Mouse (Mus musculus) intestine, embryonic 14.5 days (tissue): ENCODE results near the gene Ppa2. TPM values are rescaled to one million over a fixed set of nuclear protein-coding genes. Genes with fewer than 3 reads are reported as not detected.

Experiments
- ATAC-seq: fragments of 200-750 bp; cut with Nextera tagmentation; replicated peaks from 2 replicates; pipeline ENCODE4 v1.8.0; 2017; ENCODE audit warnings: low read depth, moderate number of reproducible peaks, moderate TSS enrichment, moderate library complexity; ENCODE audit not compliant: low FRiP score, low TSS enrichment
- DNase-seq: peaks from one replicate; pipeline ENCODE4 v3.0.0-alpha.2; 2018; ENCODE audit warnings: low spot score
- H3K27ac ChIP-seq: fragments of 300-500 bp; sonication (generic); 2 replicates; pipeline ENCODE4 v1.5.1; 2014; ENCODE audit warnings: low read depth, mild to moderate bottlenecking, control low read depth
- H3K27me3 ChIP-seq: fragments of 300-500 bp; sonication (generic); replicated peaks from 2 replicates; pipeline ENCODE4 v1.6.1; 2014; ENCODE audit warnings: low read length, control low read depth; ENCODE audit not compliant: control insufficient read depth, insufficient read depth
- H3K36me3 ChIP-seq: fragments of 300-500 bp; sonication (generic); 2 replicates; pipeline ENCODE4 v1.6.1; 2014; ENCODE audit warnings: low read length, control low read depth; ENCODE audit not compliant: control insufficient read depth, insufficient read depth
- H3K4me1 ChIP-seq: fragments of 300-500 bp; sonication (generic); replicated peaks from 2 replicates; pipeline ENCODE4 v1.6.1; 2014; ENCODE audit warnings: low read length, control low read depth, mixed read lengths; ENCODE audit not compliant: control insufficient read depth, insufficient read depth
- H3K4me2 ChIP-seq: fragments of 300-500 bp; sonication (generic); 2 replicates; pipeline ENCODE4 v1.6.1; 2014; ENCODE audit warnings: low read length
- H3K4me3 ChIP-seq: fragments of 300-500 bp; sonication (generic); 2 replicates; pipeline ENCODE4 v1.5.1; 2014; ENCODE audit warnings: low read depth, low read length, control low read depth, mixed read lengths
- H3K9ac ChIP-seq: fragments of 300-500 bp; sonication (generic); 2 replicates; pipeline ENCODE4 v1.6.1; 2014; ENCODE audit warnings: mild to moderate bottlenecking, low read length
- H3K9me3 ChIP-seq: fragments of 300-500 bp; sonication (generic); 2 replicates; pipeline ENCODE4 v1.6.1; 2016; ENCODE audit warnings: low read length, control low read depth; ENCODE audit not compliant: control insufficient read depth
- WGBS: fragments of 180-500 bp; shearing (Covaris S2); extraction: QIAGEN DNeasy Blood & Tissue Kit; methylation state at CpG from one replicate; pipeline ENCODE4 v1.1.7; 2014; 5-methylcytosine and 5-hydroxymethylcytosine counted together
- polyA plus RNA-seq: library from polyadenylated mRNA; unstranded; fragments of >200 nt; fragmentation: Nextera tagmentation; extraction: Ambion mirVana; gene quantifications from 2 replicates; pipeline ENCODE4 v1.2.1, GENCODE M21; 2014

The Ppa2 gene
- polyA plus RNA-seq, 1 experiment from 2014 or later: 113 TPM

GRCm38 (mm10) chr3:133348847-133349246 lies 38.9 kb downstream of the Ppa2 start:
- 0 out of 2 replicates have a peak, but pooled peaks cover under 1% of the 10 kb centered on the region for H3K36me3 ChIP-seq
- H3K4me1 ChIP-seq: no peaks in the 10 kb centered on the region
- no peak overlapping the region for H3K27ac ChIP-seq
- 93% methylated on average over 2 of the region's 2 CpGs for WGBS
- ATAC-seq (no peak), DNase-seq (no peak)
- H3K4me3 ChIP-seq: no peak overlapping the region
- no peak overlapping the region for H3K4me2 ChIP-seq
- H3K9me3 ChIP-seq: no peaks in the 10 kb centered on the region
- no peak overlapping the region for H3K9ac ChIP-seq
- no peaks in the 10 kb centered on the region for H3K27me3 ChIP-seq

GRCm38 (mm10) chr3:133357426-133357974 lies 47.6 kb downstream of the Ppa2 start:
- Histone ChIP-seq H3K9me3 (no peaks in the 10 kb centered on the region), H3K4me1 (no peaks in the 10 kb centered on the region), H3K27me3 (no peaks in the 10 kb centered on the region), H3K27ac (no peak overlapping the region), H3K36me3 (no peaks in the 10 kb centered on the region), H3K4me2 (no peak overlapping the region), H3K4me3 (no peak overlapping the region), H3K9ac (no peak overlapping the region)
- DNase-seq (no peak), ATAC-seq (no peak)
- 52% methylated on average over 6 of the region's 6 CpGs for WGBS

GRCm38 (mm10) chr3:133357977-133358376 lies 48.1 kb downstream of the Ppa2 start:
- H3K27ac ChIP-seq: no peak overlapping the region
- no peaks in the 10 kb centered on the region for H3K27me3 ChIP-seq
- H3K4me2 ChIP-seq: no peak overlapping the region
- H3K4me1 ChIP-seq: no peaks in the 10 kb centered on the region
- no peak overlapping the region for H3K9ac ChIP-seq
- no peak overlapping the region for H3K4me3 ChIP-seq
- ATAC-seq (no peak), DNase-seq (no peak)
- H3K36me3 ChIP-seq: no peaks in the 10 kb centered on the region
- no peaks in the 10 kb centered on the region for H3K9me3 ChIP-seq

- H3K27ac ChIP-seq: no peak overlapping the region
- ATAC-seq (no peak), DNase-seq (no peak)
- no peaks in the 10 kb centered on the region for H3K4me1 ChIP-seq
- no peaks in the 10 kb centered on the region for H3K9me3 ChIP-seq
- 74% methylated on average over 1 of the region's 1 CpGs for WGBS
- no peak overlapping the region for H3K9ac ChIP-seq
- no peaks in the 10 kb centered on the region for H3K36me3 ChIP-seq
- no peaks in the 10 kb centered on the region for H3K27me3 ChIP-seq
- H3K4me2 ChIP-seq: no peak overlapping the region
- no peak overlapping the region for H3K4me3 ChIP-seq
Observed at GRCm38 (mm10) chr3:133361406-133361805, 51.5 kb downstream of the Ppa2 start.

DNA sequence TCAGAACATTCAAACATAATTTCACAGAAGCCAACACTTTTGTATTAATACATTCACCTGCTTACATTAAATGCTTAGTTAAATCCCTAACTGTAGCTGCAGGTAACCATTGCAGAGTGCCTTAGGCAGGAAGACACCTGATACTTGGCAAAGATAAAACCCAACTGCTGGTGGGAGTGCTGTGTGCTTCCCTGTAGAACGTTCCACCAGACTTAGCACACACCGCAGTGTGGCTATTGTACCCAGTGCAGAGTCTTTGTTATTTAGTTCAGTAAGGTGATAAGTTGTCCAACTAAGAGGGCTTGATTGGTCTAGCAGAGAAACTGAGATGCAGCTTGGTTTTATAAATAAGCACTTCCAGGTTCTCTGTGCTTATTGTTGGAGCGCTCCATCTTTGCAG lies 54.2 kb downstream of the Ppa2 start:
- Histone ChIP-seq H3K36me3 (peaks cover 3% of the 10 kb centered on the region; the same call in 1 of the 2 replicates), H3K27ac (no peak overlapping the region), H3K4me2 (no peak overlapping the region), H3K9me3 (no peaks in the 10 kb centered on the region), H3K9ac (no peak overlapping the region), H3K4me3 (no peak overlapping the region), H3K4me1 (no peaks in the 10 kb centered on the region), H3K27me3 (no peaks in the 10 kb centered on the region)
- WGBS: 81% methylated on average over 3 of the region's 3 CpGs
- ATAC-seq (no peak), DNase-seq (no peak)

DNA sequence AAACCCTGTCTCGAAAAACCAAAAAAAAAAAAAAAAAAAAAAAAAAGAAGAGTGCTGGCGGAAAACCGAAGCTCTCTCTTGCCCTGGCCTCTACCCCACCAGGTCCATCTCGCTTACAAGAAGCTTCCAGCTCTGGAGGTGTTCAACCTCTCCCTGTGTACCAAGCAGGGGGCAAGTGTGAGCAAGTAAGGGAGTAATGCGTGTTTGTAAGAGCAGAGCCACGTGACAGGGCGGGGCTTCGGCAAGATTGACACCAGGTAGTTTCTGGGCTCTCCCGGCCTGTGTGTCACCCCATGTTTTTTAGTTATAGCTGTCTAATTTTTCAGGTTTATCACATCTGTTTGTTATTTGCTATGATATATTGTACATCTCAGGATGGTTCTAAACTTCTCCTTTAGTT lies 56.2 kb downstream of the Ppa2 start:
- 85% methylated on average over 9 of the region's 9 CpGs for WGBS
- Histone ChIP-seq H3K4me3 (no peak overlapping the region), H3K4me2 (no peak overlapping the region), H3K27me3 (no peaks in the 10 kb centered on the region), H3K9ac (no peak overlapping the region), H3K9me3 (no peaks in the 10 kb centered on the region), H3K27ac (no peak overlapping the region), H3K4me1 (no peaks in the 10 kb centered on the region), H3K36me3 (peaks cover 7% of the 10 kb centered on the region; the same call in 1 of the 2 replicates)
- DNase-seq (no peak), ATAC-seq (no peak)

GRCm38 (mm10) chr3:133378174-133378573 lies 68.3 kb downstream of the Ppa2 start:
- Histone ChIP-seq H3K4me3 (no peak overlapping the region), H3K4me1 (no peaks in the 10 kb centered on the region), H3K27me3 (no peaks in the 10 kb centered on the region), H3K27ac (no peak overlapping the region), H3K9ac (no peak overlapping the region), H3K4me2 (no peak overlapping the region), H3K9me3 (peaks cover 9% of the 10 kb centered on the region; the same call in 1 of the 2 replicates), H3K36me3 (peaks cover 17% of the 10 kb centered on the region; the same call in 1 of the 2 replicates)
- DNase-seq (no peak), ATAC-seq (no peak)

DNA sequence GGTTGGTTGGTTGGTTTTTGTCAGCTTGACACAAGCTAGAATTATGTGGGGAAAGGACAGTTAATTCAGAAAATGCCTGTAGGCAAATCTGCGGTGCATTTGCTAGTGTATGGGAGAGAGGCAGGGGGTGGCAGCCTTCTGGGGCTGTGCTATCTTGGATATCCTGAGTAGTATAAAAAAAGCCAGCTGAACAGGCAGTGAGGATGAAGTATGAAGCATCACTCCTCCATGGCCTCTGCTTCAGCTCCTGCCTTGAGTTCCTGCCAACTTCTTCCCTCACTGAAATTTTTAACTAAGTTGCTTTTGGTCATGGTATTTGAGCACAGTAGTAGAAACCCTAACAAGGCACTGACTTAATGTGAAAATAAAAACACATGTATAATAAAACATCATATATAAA lies 70.1 kb downstream of the Ppa2 start:
- H3K9ac ChIP-seq: no peak overlapping the region
- no peaks in the 10 kb centered on the region for H3K4me1 ChIP-seq
- H3K4me3 ChIP-seq: no peak overlapping the region
- no peak overlapping the region for H3K27ac ChIP-seq
- H3K9me3 ChIP-seq: peaks cover 9% of the 10 kb centered on the region; the same call in 1 of the 2 replicates
- no peak for DNase-seq
- H3K4me2 ChIP-seq: no peak overlapping the region
- no peaks in the 10 kb centered on the region for H3K27me3 ChIP-seq
- H3K36me3 ChIP-seq: peaks cover 17% of the 10 kb centered on the region; the same call in 1 of the 2 replicates
- no peak for ATAC-seq
- WGBS: 100% methylated on average over 1 of the region's 1 CpGs

- ATAC-seq: no peak
- Histone ChIP-seq H3K36me3 (peaks cover 16% of the 10 kb centered on the region; the same call in 1 of the 2 replicates), H3K27ac (no peak overlapping the region), H3K4me1 (no peaks in the 10 kb centered on the region), H3K4me3 (no peak overlapping the region), H3K9ac (no peak overlapping the region), H3K4me2 (no peak overlapping the region), H3K27me3 (no peaks in the 10 kb centered on the region), H3K9me3 (peaks cover 9% of the 10 kb centered on the region; the same call in 1 of the 2 replicates)
- no peak for DNase-seq
- WGBS: 84% methylated on average over 11 of the region's 11 CpGs
Observed at GRCm38 (mm10) chr3:133381519-133381918, 71.6 kb downstream of the Ppa2 start.
